Mouse (Mus musculus): ENCODE results near the gene Ppat.

DNA sequence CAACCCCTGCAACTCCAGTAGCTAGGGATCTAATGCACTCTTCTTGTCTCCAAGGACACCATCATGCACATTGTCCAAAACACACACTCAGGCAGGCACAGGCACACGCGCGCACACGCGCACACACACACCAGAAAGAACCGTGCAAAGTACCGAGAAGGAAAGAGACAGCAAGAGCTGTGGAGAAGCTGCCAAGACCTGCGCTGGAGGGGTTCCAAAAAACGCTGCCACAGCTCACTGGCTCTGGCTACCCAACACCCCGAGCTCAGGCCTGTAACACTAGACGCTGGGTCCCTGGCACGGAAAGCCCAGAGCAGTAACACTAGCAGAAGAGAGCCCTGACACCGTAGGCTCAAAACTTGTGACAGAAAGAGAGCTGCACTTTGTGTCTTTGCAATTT lies 27.9 kb downstream of the Ppat start:
- TF ChIP-seq TAL1 (IDR thresholded peaks at IDR 0.05; ENCODE audit: low read length) (no peak), GATA1 (IDR thresholded peaks at IDR 0.05; ENCODE audit: low read length) (no peak)
